Mouse (Mus musculus) large intestine, adult 2 months (tissue): ENCODE data around the gene Coro1b. TPM values are rescaled to one million over a fixed set of nuclear protein-coding genes. Genes with fewer than 3 reads are reported as not detected.
"Not testable (repeated sequence)": the region's sequence is repeated elsewhere in the genome, so short reads cannot be mapped to it uniquely, and the experiment has no call there.

Experiments used
- DNase-seq: peaks from one replicate; pipeline ENCODE4 v3.0.0-alpha.2; 2012; ENCODE audit warnings: low read depth, low spot score
- WGBS: fragments of 180-500 bp; shearing (Covaris S2); methylation state at CpG from one replicate; pipeline ENCODE4 v1.1.7; 2018; 5-methylcytosine and 5-hydroxymethylcytosine counted together
- polyA plus RNA-seq: library from polyadenylated mRNA; depleted of rRNA; stranded (reverse); fragments of >200 nt; gene quantifications from 2 replicates; pipeline ENCODE4 v1.2.3, GENCODE M21; 2012

Coro1b gene
- polyA plus RNA-seq, 1 experiment: 385 TPM

GRCm38 (mm10) chr19:4119716-4120487, 28.5 kb upstream of the Coro1b start:
- 76% methylated on average over 6 of the region's 6 CpGs for WGBS
- no peak for DNase-seq

- no peak for DNase-seq
- 90% methylated on average over 2 of the region's 2 CpGs for WGBS
These were observed 27.9 kb upstream of the Coro1b start for GRCm38 (mm10) chr19:4120496-4120895.

- DNase-seq: peak; percentile 99
- 2% methylated on average over 38 of the region's 38 CpGs for WGBS
These were observed 27.2 kb upstream of the Coro1b start for GRCm38 (mm10) chr19:4121097-4121805.

GRCm38 (mm10) chr19:4121896-4122295, 26.5 kb upstream of the Coro1b start:
- not testable (repeated sequence) for DNase-seq
- 42% methylated on average over 6 of the region's 6 CpGs for WGBS

- WGBS: 67% methylated on average over 7 of the region's 7 CpGs
These were observed 25.7 kb upstream of the Coro1b start for GRCm38 (mm10) chr19:4122411-4123370.

GRCm38 (mm10) chr19:4124432-4124831, 24.0 kb upstream of the Coro1b start:
- no peak for DNase-seq
- 44% methylated on average over 4 of the region's 4 CpGs for WGBS

More at GRCm38 (mm10) chr19:4122411-4123370, 25.7 kb upstream of the Coro1b start:
- DNase-seq: no peak

- 5% methylated on average over 4 of the region's 4 CpGs for WGBS
These were observed 23.2 kb upstream of the Coro1b start for GRCm38 (mm10) chr19:4125268-4125667.

GRCm38 (mm10) chr19:4125741-4126696, 22.4 kb upstream of the Coro1b start, which contains the start of gene Aip:
TSS of gene Aip (minus strand) at chr19:4125858.
- peak; percentile 93 for DNase-seq
- under 1% methylated on average over 64 of the region's 64 CpGs for WGBS

More at GRCm38 (mm10) chr19:4125268-4125667, 23.2 kb upstream of the Coro1b start:
- DNase-seq: not testable (repeated sequence)

GRCm38 (mm10) chr19:4126759-4127495, 21.5 kb upstream of the Coro1b start:
- DNase-seq: no peak
- 35% methylated on average over 7 of the region's 7 CpGs for whole genome bisulfite sequencing

- DNase-seq: no peak
- 85% methylated on average over 7 of the region's 7 CpGs for WGBS
These were observed 19.0 kb upstream of the Coro1b start for GRCm38 (mm10) chr19:4129462-4129861.

GRCm38 (mm10) chr19:4130106-4130505, 18.3 kb upstream of the Coro1b start:
- 81% methylated on average over 4 of the region's 4 CpGs for WGBS
- no peak for DNase-seq

- WGBS: 83% methylated on average over 5 of the region's 5 CpGs
- no peak for DNase-seq
These were observed 17.3 kb upstream of the Coro1b start for GRCm38 (mm10) chr19:4131075-4131474.

GRCm38 (mm10) chr19:4131768-4132167, 16.7 kb upstream of the Coro1b start:
- 86% methylated on average over 2 of the region's 2 CpGs for WGBS
- DNase-seq: no peak

GRCm38 (mm10) chr19:4134354-4134753, 14.1 kb upstream of the Coro1b start:
- 85% methylated on average over 4 of the region's 4 CpGs for WGBS
- DNase-seq: no peak

GRCm38 (mm10) chr19:4135229-4135962, 13.0 kb upstream of the Coro1b start:
- 83% methylated on average over 6 of the region's 6 CpGs for WGBS
- DNase-seq: not testable (repeated sequence)

- 17% methylated on average over 8 of the region's 8 CpGs for WGBS
- DNase-seq: not testable (repeated sequence)
These were observed 12.5 kb upstream of the Coro1b start for GRCm38 (mm10) chr19:4135963-4136345.

GRCm38 (mm10) chr19:4136463-4136862, 12.0 kb upstream of the Coro1b start:
- 83% methylated on average over 5 of the region's 5 CpGs for WGBS
- DNase-seq: no peak
